In the genomic region with DNA sequence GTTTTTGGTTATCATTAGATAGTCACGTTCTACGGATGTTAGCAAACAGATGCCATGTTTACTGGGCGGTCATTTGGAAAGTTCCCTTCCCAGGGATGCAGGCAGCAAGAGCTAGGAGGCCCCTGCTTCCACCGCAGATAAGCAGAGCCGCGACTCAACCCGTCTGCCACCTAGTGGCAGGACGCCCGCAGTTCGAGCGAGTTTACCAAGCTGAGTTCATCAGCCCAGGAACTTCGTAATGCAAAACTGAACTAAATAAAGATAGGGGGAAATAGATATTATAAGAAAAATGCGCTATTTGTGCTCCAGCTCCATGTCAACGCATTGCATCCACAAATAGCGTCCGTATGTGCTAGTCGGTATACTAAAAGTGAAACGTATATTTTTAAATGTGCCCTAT, we compare ENCODE assay signal across 9 mouse cellular contexts. TPM values are rescaled to one million over a fixed set of nuclear protein-coding genes. Genes with fewer than 3 reads are reported as not detected.
DNase-seq lines count a peak whose midpoint lies in the region; ATAC-seq and TF ChIP-seq lines count a peak whose summit lies in the region.
"Had no signal": no experiment of that assay in that cellular context is flagged by ENCODE, and none has a peak within 500 bp of the region (broad histone marks: within the 10 kb centered on the region; RNA-seq: fewer than 3 reads in every experiment).

No protein-coding gene starts in this region.

- no peak for TF ChIP-seq POLR2A in brain, embryonic 14.5 days (IDR thresholded peaks at IDR 0.05; ENCODE audit: borderline replicate concordance, extremely low read depth, insufficient read depth, insufficient read length, poor library complexity, severe bottlenecking)

- H3K36me3 ChIP-seq in E14TG2a.4 (ENCODE audit: insufficient read depth, low read length), result no peaks in the 10 kb centered on the region
- H3K36me3 ChIP-seq in heart, embryonic 15.5 days, result no peaks in the 10 kb centered on the region
- H3K36me3 ChIP-seq: limb, embryonic 12.5 days had no signal

- 9% methylated on average over 18 of the region's 18 CpGs for WGBS in heart, embryonic 15.5 days

- H3K27ac ChIP-seq in heart, embryonic 15.5 days, result no peak overlapping the region
- no peak overlapping the region for H3K27ac ChIP-seq in layer of hippocampus, adult 2 months
- H3K27ac ChIP-seq: limb, embryonic 12.5 days had no signal

- no peak overlapping the region for H3K9ac ChIP-seq in heart, embryonic 15.5 days
- H3K9ac ChIP-seq: limb, embryonic 12.5 days had no signal

- H3K9me3 ChIP-seq in E14TG2a.4 (ENCODE audit: low read length), result no peaks in the 10 kb centered on the region
- no peaks in the 10 kb centered on the region for H3K9me3 ChIP-seq in heart, embryonic 15.5 days (replicated peaks)
- H3K9me3 ChIP-seq: limb, embryonic 12.5 days had no signal

- ATAC-seq in heart, embryonic 15.5 days (replicated peaks; ENCODE audit: insufficient number of reproducible peaks, insufficient read depth, low FRiP score, low read depth), result no peak

- peaks cover 17% of the 10 kb centered on the region for H3K4me1 ChIP-seq in E14TG2a.4 (replicated peaks; ENCODE audit: low read depth, low read length)
- no peaks in the 10 kb centered on the region for H3K4me1 ChIP-seq in heart, embryonic 15.5 days (replicated peaks)
- H3K4me1 ChIP-seq: limb, embryonic 12.5 days had no signal

- peak; percentile 84 for DNase-seq in brain, embryonic 14.5 days (ENCODE audit: low read depth)
- peak; percentile 20 for DNase-seq in fibroblast of lung, adult 2 months (ENCODE audit: low read depth)
- peak; percentile 73 to 81 for DNase-seq in layer of hippocampus, adult 2 months (ENCODE audit: low spot score in 2 of 2)
- DNase-seq in lung, postnatal 10 days, result peak; percentile 85
- DNase-seq in ovary, postnatal 36 days (ENCODE audit: low spot score), result peak; percentile 73
- DNase-seq in thymus, postnatal 36 days, result peak; percentile 39 to 58

- H3K4me3 ChIP-seq in E14TG2a.4 (replicated peaks; ENCODE audit: low read length), result no peak overlapping the region
- no peak overlapping the region for H3K4me3 ChIP-seq in heart, embryonic 15.5 days
- no peak overlapping the region for H3K4me3 ChIP-seq in layer of hippocampus, adult 2 months
- H3K4me3 ChIP-seq: limb, embryonic 12.5 days had no signal

- TF ChIP-seq CTCF in E14TG2a.4 (conservative IDR thresholded peaks at IDR 0.05; ENCODE audit: low read length), result peak; percentile 67
- TF ChIP-seq CTCF in brain, embryonic 14.5 days (IDR thresholded peaks at IDR 0.05; ENCODE audit: borderline replicate concordance, extremely low read depth, insufficient read depth, insufficient read length), result peak; percentile 96
- TF ChIP-seq CTCF in layer of hippocampus, adult 2 months (conservative IDR thresholded peaks at IDR 0.05), result peak; percentile 92

- 0 out of 2 replicates have a peak overlapping the region, but pooled peaks have one; percentile 19 for H3K4me2 ChIP-seq in heart, embryonic 15.5 days
- H3K4me2 ChIP-seq: limb, embryonic 12.5 days had no signal

- no peaks in the 10 kb centered on the region for H3K27me3 ChIP-seq in E14TG2a.4 (ENCODE audit: insufficient read depth, low read length)
- H3K27me3 ChIP-seq in heart, embryonic 15.5 days, result no peaks in the 10 kb centered on the region
- H3K27me3 ChIP-seq: limb, embryonic 12.5 days had no signal

RNA-seq across cellular contexts. Expression of a gene that starts 37.5 kb away (rescaled TPM):
- polyA plus RNA-seq in brain, embryonic 14.5 days (2012; rRNA removed), result 0.10 TPM in 1 of 2 replicates, not detected in the other
- polyA plus RNA-seq in heart, embryonic 15.5 days (2015; fragmentation: Nextera tagmentation; extraction: Ambion mirVana), result 0.39 and 0.51 TPM in 2 replicates
- not detected for total RNA-seq in layer of hippocampus, adult 2 months (2021)
- polyA plus RNA-seq: limb, embryonic 12.5 days had no signal

Comparison
In these comparisons a context has a peak if more than half of its experiments do, and no peak if none do; other contexts are left out.
1. DNase-seq: peak in every context shown above with its lines; median percentile 85 in lung, postnatal 10 days; 84 in brain, embryonic 14.5 days; 77 in layer of hippocampus, adult 2 months; 73 in ovary, postnatal 36 days; 48 in thymus, postnatal 36 days; 20 in fibroblast of lung, adult 2 months.